Mouse (Mus musculus): ENCODE results near the gene Pde4c. TPM values are rescaled to one million over a fixed set of nuclear protein-coding genes. Genes with fewer than 3 reads are reported as not detected.

The Pde4c gene
- polyA plus RNA-seq, 1 experiment from 2014 or later, result 1.3 TPM

DNA sequence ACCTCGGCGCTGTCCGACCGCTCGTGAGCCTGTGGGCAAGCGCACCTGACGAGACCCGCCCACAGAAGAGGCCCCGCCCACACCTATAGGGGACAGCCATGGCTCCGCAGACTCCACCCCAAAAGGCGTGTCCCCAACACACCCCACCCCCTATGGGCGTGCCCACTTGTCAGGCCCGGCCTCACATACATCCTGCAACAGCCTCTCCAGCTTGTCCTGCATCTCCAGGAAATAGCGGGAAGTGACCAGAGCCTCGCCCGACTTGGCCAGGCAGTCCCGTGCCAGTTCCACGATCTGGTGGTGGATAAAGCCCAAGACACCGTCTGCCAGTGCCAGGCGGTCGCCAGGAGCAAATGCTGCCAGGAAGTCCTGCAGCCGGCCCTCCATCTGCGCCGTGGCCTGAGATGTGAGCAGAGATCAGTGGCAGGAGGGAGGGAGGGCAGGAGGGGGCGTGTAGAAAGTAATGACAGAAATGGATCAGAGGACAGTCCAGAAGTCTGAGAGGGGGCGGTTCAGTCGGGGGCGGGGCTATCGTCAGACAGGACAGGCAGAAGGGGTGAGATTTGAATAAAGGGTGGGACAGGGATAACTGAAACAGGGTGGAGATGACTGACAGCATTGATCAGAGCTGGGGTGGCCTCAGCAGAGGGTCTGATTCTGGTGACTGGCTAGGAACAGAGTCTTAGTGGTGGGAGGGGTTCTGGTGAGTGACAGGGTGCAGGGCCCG lies 64.6 kb downstream of the Pde4c start:
- H3K4me3 ChIP-seq (ENCODE audit: low read depth, low read length), result peak overlapping the region; percentile 21; the same call in 1 of the 2 replicates
- peak overlapping the region; percentile 34 for H3K4me2 ChIP-seq
- H3K4me1 ChIP-seq (replicated peaks; ENCODE audit: control insufficient read depth, insufficient read depth, low read length), result peaks cover 49% of the 10 kb centered on the region
- H3K9ac ChIP-seq (ENCODE audit: low read depth, low read length), result peak overlapping the region; percentile 26; the same call in 1 of the 2 replicates
- DNase-seq (ENCODE audit: low spot score) (peak; percentile 79), ATAC-seq (replicated peaks; ENCODE audit: low FRiP score) (no peak)
- no peak overlapping the region for H3K27ac ChIP-seq (ENCODE audit: low read depth, low read length)
- H3K9me3 ChIP-seq (ENCODE audit: control insufficient read depth, low read length), result no peaks in the 10 kb centered on the region
- H3K27me3 ChIP-seq (replicated peaks; ENCODE audit: control insufficient read depth, insufficient read depth, low read length), result no peaks in the 10 kb centered on the region
- 36% methylated on average over 30 of the region's 30 CpGs for WGBS
- peaks cover 29% of the 10 kb centered on the region for H3K36me3 ChIP-seq (ENCODE audit: control insufficient read depth, insufficient read depth, low read length)

DNA sequence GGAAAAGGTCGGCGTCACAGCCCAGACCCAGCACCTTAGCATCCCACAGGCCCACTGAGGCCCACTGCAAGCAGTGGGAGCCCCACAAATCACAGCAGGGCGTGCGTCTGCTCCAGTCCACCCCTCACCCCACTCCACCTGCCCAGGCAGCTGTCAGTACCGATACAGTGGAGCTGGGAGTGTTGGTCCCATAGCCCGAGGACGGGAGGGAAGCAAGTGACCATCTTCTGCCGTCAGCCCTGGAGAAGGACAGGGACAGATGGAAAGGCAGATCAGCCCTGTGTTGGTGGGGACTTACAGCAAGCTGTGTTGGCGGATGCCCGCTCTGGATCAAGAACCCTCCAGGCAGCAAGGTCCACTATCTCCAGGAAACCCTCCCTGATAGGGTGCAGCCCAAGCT lies 65.5 kb downstream of the Pde4c start:
- DNase-seq (ENCODE audit: low spot score), result no peak
- no peak overlapping the region; the same call in 1 of the 2 replicates for H3K4me2 ChIP-seq
- ATAC-seq (replicated peaks; ENCODE audit: low FRiP score), result no peak
- no peaks in the 10 kb centered on the region for H3K9me3 ChIP-seq (ENCODE audit: control insufficient read depth, low read length)
- H3K27me3 ChIP-seq (replicated peaks; ENCODE audit: control insufficient read depth, insufficient read depth, low read length), result no peaks in the 10 kb centered on the region
- H3K36me3 ChIP-seq (ENCODE audit: control insufficient read depth, insufficient read depth, low read length), result peaks cover 21% of the 10 kb centered on the region
- no peak overlapping the region for H3K9ac ChIP-seq (ENCODE audit: low read depth, low read length)
- H3K27ac ChIP-seq (ENCODE audit: low read depth, low read length), result no peak overlapping the region
- peaks cover 51% of the 10 kb centered on the region for H3K4me1 ChIP-seq (replicated peaks; ENCODE audit: control insufficient read depth, insufficient read depth, low read length)
- 81% methylated on average over 10 of the region's 10 CpGs for WGBS
- no peak overlapping the region for H3K4me3 ChIP-seq (ENCODE audit: low read depth, low read length)

DNA sequence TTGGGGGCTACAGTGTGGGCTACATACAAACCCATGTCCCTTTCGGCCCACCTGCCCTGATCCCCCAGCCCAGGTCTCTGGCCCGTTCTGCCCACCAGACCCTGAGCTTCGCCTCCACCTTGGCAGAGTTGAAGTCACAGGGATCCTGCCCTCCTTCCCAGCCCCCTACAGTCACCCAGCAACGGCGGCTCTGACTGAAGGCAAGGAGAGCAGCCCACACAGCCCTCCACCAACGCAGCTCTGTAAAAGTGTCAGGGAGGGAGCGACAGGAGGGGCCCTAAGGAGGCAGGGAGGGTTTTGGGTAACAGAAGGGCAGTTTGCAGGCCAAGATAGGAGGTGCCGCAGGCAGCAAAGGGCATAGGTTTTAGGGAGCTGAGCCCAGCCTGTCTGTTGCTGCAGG lies 67.3 kb downstream of the Pde4c start:
- H3K27ac ChIP-seq (ENCODE audit: low read depth, low read length), result 0 out of 2 replicates have a peak overlapping the region, but pooled peaks have one; percentile 28
- DNase-seq (ENCODE audit: low spot score) (no peak), ATAC-seq (replicated peaks; ENCODE audit: low FRiP score) (no peak)
- WGBS, result 58% methylated on average over 8 of the region's 8 CpGs
- peak overlapping the region; percentile 85 for H3K9ac ChIP-seq (ENCODE audit: low read depth, low read length)
- H3K9me3 ChIP-seq (ENCODE audit: control insufficient read depth, low read length), result no peaks in the 10 kb centered on the region
- H3K4me1 ChIP-seq (replicated peaks; ENCODE audit: control insufficient read depth, insufficient read depth, low read length), result peaks cover 50% of the 10 kb centered on the region
- no peaks in the 10 kb centered on the region; the same call in 1 of the 2 replicates for H3K27me3 ChIP-seq (replicated peaks; ENCODE audit: control insufficient read depth, insufficient read depth, low read length)
- peaks cover 19% of the 10 kb centered on the region for H3K36me3 ChIP-seq (ENCODE audit: control insufficient read depth, insufficient read depth, low read length)
- peak overlapping the region; percentile 91 for H3K4me2 ChIP-seq
- peak overlapping the region; percentile 82 for H3K4me3 ChIP-seq (ENCODE audit: low read depth, low read length)

DNA sequence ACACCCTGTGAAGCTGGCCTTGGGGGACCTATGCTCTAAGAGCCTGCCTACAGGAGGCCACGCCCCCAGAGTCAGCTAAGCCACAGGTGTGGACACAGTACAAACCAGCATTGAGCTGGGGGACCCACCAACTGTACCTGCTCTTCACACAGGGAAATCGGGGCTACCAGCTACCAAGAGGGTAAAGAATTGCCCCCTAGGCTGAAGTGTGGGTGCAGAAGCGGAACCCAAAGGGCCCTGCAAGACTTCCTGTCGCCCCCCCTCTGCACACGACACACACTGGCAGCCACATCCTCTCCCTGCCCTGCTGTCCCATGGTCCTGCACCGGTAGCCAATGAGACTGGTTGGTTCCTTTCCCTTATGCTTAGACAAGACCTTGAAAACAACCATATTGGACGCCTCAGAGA lies 67.8 kb downstream of the Pde4c start:
- Histone ChIP-seq H3K9ac (ENCODE audit: low read depth, low read length) (peak overlapping the region; percentile 85), H3K27me3 (replicated peaks; ENCODE audit: control insufficient read depth, insufficient read depth, low read length) (peaks cover 3% of the 10 kb centered on the region), H3K4me1 (replicated peaks; ENCODE audit: control insufficient read depth, insufficient read depth, low read length) (peaks cover 48% of the 10 kb centered on the region), H3K4me2 (peak overlapping the region; percentile 91), H3K9me3 (ENCODE audit: control insufficient read depth, low read length) (no peaks in the 10 kb centered on the region), H3K36me3 (ENCODE audit: control insufficient read depth, insufficient read depth, low read length) (peaks cover 15% of the 10 kb centered on the region), H3K4me3 (ENCODE audit: low read depth, low read length) (peak overlapping the region; percentile 82), H3K27ac (ENCODE audit: low read depth, low read length) (0 out of 2 replicates have a peak overlapping the region, but pooled peaks have one; percentile 6)
- peak; percentile 61 for DNase-seq (ENCODE audit: low spot score)
- ATAC-seq (replicated peaks; ENCODE audit: low FRiP score), result 0 out of 2 replicates have a peak, but pooled peaks have one; percentile 13
- 36% methylated on average over 7 of the region's 7 CpGs for WGBS

DNA sequence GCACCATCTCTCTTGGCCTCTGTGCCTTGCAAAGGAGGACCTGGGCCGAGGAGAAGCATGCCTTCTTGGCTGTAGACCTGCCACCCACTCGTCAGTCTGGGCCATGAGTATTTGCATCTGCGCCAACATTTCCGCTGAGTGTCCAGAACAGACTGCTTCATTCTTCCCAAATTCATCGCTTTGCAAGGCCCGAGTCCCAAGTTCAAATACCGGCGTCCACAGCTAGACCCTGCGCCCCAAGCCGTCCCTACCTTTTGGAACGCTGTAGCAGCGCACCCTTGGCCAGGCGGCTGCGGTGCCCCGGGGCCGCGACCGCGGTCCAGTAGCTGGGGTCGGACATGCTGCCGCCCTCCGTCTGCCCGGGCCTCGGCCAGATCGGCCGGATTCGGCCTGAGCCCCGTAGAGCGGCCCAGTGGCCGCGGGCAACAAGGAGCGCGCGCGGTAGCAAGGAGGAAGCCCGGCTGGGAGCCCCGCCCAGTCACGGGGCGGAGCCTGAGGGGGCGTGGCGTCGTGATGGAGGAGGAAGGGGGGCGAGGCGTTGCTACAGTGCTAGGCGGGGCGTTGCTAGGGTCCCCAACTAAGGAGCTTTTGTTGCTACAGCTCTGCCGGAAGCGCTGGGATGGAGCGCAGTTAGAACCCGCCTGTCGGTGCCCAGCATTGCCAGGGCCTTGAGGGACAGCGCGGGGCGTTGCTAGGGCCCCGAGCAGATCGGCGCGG lies 68.6 kb downstream of the Pde4c start:
- Histone ChIP-seq H3K9me3 (ENCODE audit: control insufficient read depth, low read length) (no peaks in the 10 kb centered on the region), H3K36me3 (ENCODE audit: control insufficient read depth, insufficient read depth, low read length) (peaks cover 7% of the 10 kb centered on the region; the same call in 1 of the 2 replicates), H3K9ac (ENCODE audit: low read depth, low read length) (peak overlapping the region; percentile 85), H3K27ac (ENCODE audit: low read depth, low read length) (peak overlapping the region; percentile 83), H3K4me1 (replicated peaks; ENCODE audit: control insufficient read depth, insufficient read depth, low read length) (peaks cover 49% of the 10 kb centered on the region), H3K4me3 (ENCODE audit: low read depth, low read length) (peak overlapping the region; percentile 82), H3K4me2 (peak overlapping the region; percentile 91), H3K27me3 (replicated peaks; ENCODE audit: control insufficient read depth, insufficient read depth, low read length) (peaks cover 6% of the 10 kb centered on the region)
- WGBS, result 4% methylated on average over 58 of the region's 58 CpGs
- DNase-seq (ENCODE audit: low spot score) (peak; percentile 99), ATAC-seq (replicated peaks; ENCODE audit: low FRiP score) (peak; percentile 74)

DNA sequence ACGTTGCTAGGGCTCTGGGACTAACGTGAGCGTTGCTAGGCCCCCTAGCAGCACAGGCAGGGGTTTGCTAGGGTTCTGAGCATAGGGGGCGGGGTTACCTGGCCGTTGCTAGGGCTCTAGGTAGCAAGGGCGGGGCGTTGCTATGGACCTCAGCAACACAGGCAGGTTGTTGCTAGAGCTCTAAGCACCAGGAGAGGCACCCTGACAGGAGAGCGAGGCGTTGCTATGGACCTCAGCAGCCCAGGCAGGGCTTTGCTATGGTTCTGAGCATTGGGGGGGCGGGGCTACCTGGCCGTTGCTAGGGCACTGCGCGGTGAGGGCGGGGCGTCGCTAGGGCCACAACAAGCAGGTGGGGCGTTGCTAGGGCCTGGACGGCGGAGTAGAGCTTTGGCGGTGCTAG lies 69.2 kb downstream of the Pde4c start:
- Histone ChIP-seq H3K4me2 (peak overlapping the region; percentile 91), H3K27ac (ENCODE audit: low read depth, low read length) (peak overlapping the region; percentile 83), H3K9me3 (ENCODE audit: control insufficient read depth, low read length) (no peaks in the 10 kb centered on the region), H3K9ac (ENCODE audit: low read depth, low read length) (peak overlapping the region; percentile 85; the same call in 1 of the 2 replicates), H3K36me3 (ENCODE audit: control insufficient read depth, insufficient read depth, low read length) (peaks cover 5% of the 10 kb centered on the region; the same call in 1 of the 2 replicates), H3K27me3 (replicated peaks; ENCODE audit: control insufficient read depth, insufficient read depth, low read length) (peaks cover 8% of the 10 kb centered on the region), H3K4me3 (ENCODE audit: low read depth, low read length) (peak overlapping the region; percentile 82), H3K4me1 (replicated peaks; ENCODE audit: control insufficient read depth, insufficient read depth, low read length) (peaks cover 51% of the 10 kb centered on the region)
- ATAC-seq (replicated peaks; ENCODE audit: low FRiP score) (peak; percentile 19), DNase-seq (ENCODE audit: low spot score) (peak; percentile 80)
- under 1% methylated on average over 20 of the region's 20 CpGs for WGBS

DNA sequence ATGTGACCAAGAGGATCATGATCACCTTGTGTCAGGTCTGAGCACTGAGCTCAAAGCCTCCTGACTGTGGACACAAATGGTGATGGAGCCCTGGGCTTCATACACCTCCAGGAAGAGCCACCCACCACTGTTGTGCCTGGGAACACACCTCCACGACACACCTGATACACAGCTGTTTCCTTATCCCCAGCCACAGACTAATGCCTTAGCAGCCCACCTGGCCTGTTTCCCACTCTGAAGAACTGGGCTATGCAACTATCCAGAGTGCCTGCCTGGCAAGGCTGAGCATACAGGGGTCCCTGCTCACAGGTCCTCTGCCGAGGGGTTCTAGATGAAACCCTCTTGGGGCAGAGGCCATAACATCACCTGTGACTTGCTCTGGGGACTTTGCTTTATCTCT lies 70.7 kb downstream of the Pde4c start:
- Histone ChIP-seq H3K27me3 (replicated peaks; ENCODE audit: control insufficient read depth, insufficient read depth, low read length) (peaks cover 23% of the 10 kb centered on the region), H3K9me3 (ENCODE audit: control insufficient read depth, low read length) (no peaks in the 10 kb centered on the region), H3K36me3 (ENCODE audit: control insufficient read depth, insufficient read depth, low read length) (no peaks in the 10 kb centered on the region), H3K27ac (ENCODE audit: low read depth, low read length) (no peak overlapping the region), H3K4me3 (ENCODE audit: low read depth, low read length) (no peak overlapping the region), H3K4me2 (no peak overlapping the region), H3K4me1 (replicated peaks; ENCODE audit: control insufficient read depth, insufficient read depth, low read length) (peaks cover 45% of the 10 kb centered on the region), H3K9ac (ENCODE audit: low read depth, low read length) (no peak overlapping the region)
- ATAC-seq (replicated peaks; ENCODE audit: low FRiP score) (no peak), DNase-seq (ENCODE audit: low spot score) (no peak)
- 73% methylated on average over 2 of the region's 2 CpGs for WGBS

DNA sequence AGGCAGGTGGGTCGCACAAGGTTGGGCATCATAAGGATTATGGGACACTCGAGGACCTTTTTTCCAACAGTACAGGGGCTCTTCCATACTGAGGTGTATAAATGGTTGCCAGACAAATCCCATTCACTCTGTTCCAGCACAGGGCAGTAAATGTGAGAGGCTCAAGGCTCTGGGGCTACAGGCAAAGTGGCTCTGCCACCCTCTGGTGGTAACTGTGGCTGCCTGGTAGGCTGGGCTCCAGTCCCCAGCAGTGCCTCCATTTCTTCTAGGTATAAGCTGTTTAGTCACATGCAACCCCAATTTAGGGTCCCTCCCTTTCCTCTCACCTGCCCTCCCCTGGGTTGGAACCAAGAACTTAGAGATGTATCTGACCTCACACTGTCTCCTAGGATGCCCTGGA lies 71.8 kb downstream of the Pde4c start:
- DNase-seq (ENCODE audit: low spot score) (no peak), ATAC-seq (replicated peaks; ENCODE audit: low FRiP score) (no peak)
- no peak overlapping the region for H3K9ac ChIP-seq (ENCODE audit: low read depth, low read length)
- no peaks in the 10 kb centered on the region for H3K36me3 ChIP-seq (ENCODE audit: control insufficient read depth, insufficient read depth, low read length)
- H3K4me1 ChIP-seq (replicated peaks; ENCODE audit: control insufficient read depth, insufficient read depth, low read length), result peaks cover 37% of the 10 kb centered on the region
- no peak overlapping the region for H3K4me2 ChIP-seq
- H3K4me3 ChIP-seq (ENCODE audit: low read depth, low read length), result no peak overlapping the region
- no peak overlapping the region for H3K27ac ChIP-seq (ENCODE audit: low read depth, low read length)
- peaks cover 34% of the 10 kb centered on the region for H3K27me3 ChIP-seq (replicated peaks; ENCODE audit: control insufficient read depth, insufficient read depth, low read length)
- 85% methylated on average over 2 of the region's 2 CpGs for WGBS
- H3K9me3 ChIP-seq (ENCODE audit: control insufficient read depth, low read length), result no peaks in the 10 kb centered on the region
